Mouse (Mus musculus) stomach, embryonic 15.5 days (tissue): ENCODE data around the gene Runx1. TPM values are rescaled to one million over a fixed set of nuclear protein-coding genes. Genes with fewer than 3 reads are reported as not detected.

Source experiments
- ATAC-seq: fragments of 200-750 bp; cut with Nextera tagmentation; 2 replicates; pipeline ENCODE4 v1.8.0; 2017; ENCODE audit warnings: low read depth, moderate number of reproducible peaks, moderate TSS enrichment; ENCODE audit not compliant: insufficient read depth, low FRiP score
- H3K27ac ChIP-seq: fragments of 300-500 bp; sonication (generic); 2 replicates; pipeline ENCODE4 v1.5.1; 2015; ENCODE audit warnings: mild to moderate bottlenecking, inconsistent platforms
- H3K27me3 ChIP-seq: fragments of 300-500 bp; sonication (generic); replicated peaks from 2 replicates; pipeline ENCODE4 v1.6.1; 2015; ENCODE audit warnings: inconsistent platforms
- H3K36me3 ChIP-seq: fragments of 300-500 bp; sonication (generic); 2 replicates; pipeline ENCODE4 v1.6.1; 2015; ENCODE audit warnings: inconsistent platforms
- H3K4me1 ChIP-seq: fragments of 300-500 bp; sonication (generic); 2 replicates; pipeline ENCODE4 v1.6.1; 2015; ENCODE audit warnings: inconsistent platforms
- H3K4me2 ChIP-seq: fragments of 300-500 bp; sonication (generic); 2 replicates; pipeline ENCODE4 v1.6.1; 2015; ENCODE audit warnings: mild to moderate bottlenecking, inconsistent platforms
- H3K4me3 ChIP-seq: fragments of 300-500 bp; sonication (generic); replicated peaks from 2 replicates; pipeline ENCODE4 v1.5.1; 2015; ENCODE audit warnings: inconsistent platforms
- H3K9ac ChIP-seq: fragments of 300-500 bp; sonication (generic); 2 replicates; pipeline ENCODE4 v1.6.1; 2015; ENCODE audit warnings: inconsistent platforms
- H3K9me3 ChIP-seq: fragments of 300-500 bp; sonication (generic); 2 replicates; pipeline ENCODE4 v1.6.1; 2016; ENCODE audit warnings: inconsistent platforms
- whole genome bisulfite sequencing: fragments of 180-500 bp; shearing (Covaris S2); methylation state at CpG from one replicate; pipeline ENCODE4 v1.1.7; 2015; 5-methylcytosine and 5-hydroxymethylcytosine counted together
- polyA plus RNA-seq: library from polyadenylated mRNA; unstranded; fragments of >200 nt; fragmentation: Nextera tagmentation; extraction: Ambion mirVana; gene quantifications from 2 replicates; pipeline ENCODE4 v1.2.1, GENCODE M21; 2015

The Runx1 gene
- polyA plus RNA-seq, 1 experiment from 2014 or later = 7.1 TPM

DNA sequence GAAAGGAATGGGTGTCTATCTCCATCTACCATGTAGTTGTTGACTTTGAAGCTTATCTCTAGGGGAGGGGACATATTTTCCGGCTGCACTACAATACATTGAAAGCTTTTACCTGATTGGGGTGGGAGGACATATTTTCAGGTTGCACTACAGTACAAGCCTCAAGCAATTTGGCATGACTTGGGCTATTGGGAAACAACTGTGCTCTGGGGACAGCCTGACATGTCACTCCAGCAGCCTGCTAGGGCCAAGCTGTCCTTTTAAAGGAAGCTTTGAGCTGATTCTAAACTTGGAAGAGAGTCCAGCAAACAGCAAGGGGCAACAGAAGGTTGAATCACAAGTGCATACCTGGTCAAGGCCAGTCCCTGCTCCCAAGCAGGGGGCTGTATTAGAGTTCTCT, 270.9 kb downstream of the Runx1 start:
- H3K4me1 ChIP-seq = no peaks in the 10 kb centered on the region
- no peak overlapping the region for H3K9ac ChIP-seq
- no peak overlapping the region for H3K4me2 ChIP-seq
- no peak overlapping the region for H3K27ac ChIP-seq
- 71% methylated on average over 1 of the region's 1 CpGs for WGBS
- no peaks in the 10 kb centered on the region for H3K27me3 ChIP-seq
- H3K4me3 ChIP-seq = no peak overlapping the region
- ATAC-seq = no peak
- H3K9me3 ChIP-seq = no peaks in the 10 kb centered on the region
- H3K36me3 ChIP-seq = no peaks in the 10 kb centered on the region

DNA sequence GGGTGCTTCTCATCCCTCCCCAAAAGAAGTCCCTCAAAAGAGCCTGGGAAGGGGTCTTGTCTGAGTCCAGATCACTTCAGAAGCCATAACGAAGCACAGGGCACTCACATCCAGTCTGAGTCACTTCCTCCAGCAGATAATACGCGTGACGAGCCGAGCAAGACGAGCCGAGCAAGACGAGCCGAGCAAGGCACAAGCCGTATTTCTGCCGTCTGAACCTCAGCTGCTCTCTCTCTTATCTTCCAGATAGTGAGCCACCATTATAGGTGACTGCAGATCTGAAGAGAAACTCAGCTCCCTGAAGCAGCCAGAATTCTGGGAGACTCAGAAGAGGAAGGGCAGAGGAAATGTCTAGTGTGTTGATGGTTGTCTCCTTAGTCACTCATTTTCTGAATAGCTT, 273.1 kb downstream of the Runx1 start:
- H3K4me2 ChIP-seq = no peak overlapping the region
- ATAC-seq = no peak
- H3K27ac ChIP-seq = no peak overlapping the region
- WGBS = 57% methylated on average over 11 of the region's 11 CpGs
- H3K9ac ChIP-seq = no peak overlapping the region
- no peaks in the 10 kb centered on the region for H3K27me3 ChIP-seq
- H3K4me3 ChIP-seq = no peak overlapping the region
- H3K9me3 ChIP-seq = no peaks in the 10 kb centered on the region
- no peaks in the 10 kb centered on the region for H3K36me3 ChIP-seq
- H3K4me1 ChIP-seq = no peaks in the 10 kb centered on the region

DNA sequence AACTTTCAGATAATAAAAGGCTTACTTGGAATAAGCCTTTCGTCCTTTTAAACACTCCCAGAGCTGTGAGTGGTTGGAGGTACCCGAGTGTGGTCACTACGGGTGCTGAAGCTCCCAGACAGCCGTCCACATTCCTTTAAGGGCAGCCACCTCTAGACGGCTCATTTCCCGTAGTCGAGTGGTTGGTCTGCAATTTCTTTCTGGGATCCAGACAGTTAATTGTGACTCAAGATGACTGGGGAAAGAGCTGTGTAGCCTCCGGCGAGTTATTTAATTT, 273.9 kb downstream of the Runx1 start:
- H3K27me3 ChIP-seq = no peaks in the 10 kb centered on the region
- H3K36me3 ChIP-seq = no peaks in the 10 kb centered on the region
- no peaks in the 10 kb centered on the region for H3K9me3 ChIP-seq
- H3K4me2 ChIP-seq = no peak overlapping the region
- no peak overlapping the region for H3K9ac ChIP-seq
- H3K27ac ChIP-seq = no peak overlapping the region
- no peak overlapping the region for H3K4me3 ChIP-seq
- no peak for ATAC-seq
- 68% methylated on average over 9 of the region's 9 CpGs for WGBS
- no peaks in the 10 kb centered on the region for H3K4me1 ChIP-seq
